In genomic region chr1:161463388-161464085, GRCm38 (mm10) we compare ENCODE assay signal across 8 mouse cellular contexts. TPM values are rescaled to one million over a fixed set of nuclear protein-coding genes. Genes with fewer than 3 reads are reported as not detected.
DNase-seq lines count a peak whose midpoint lies in the region; ATAC-seq and TF ChIP-seq lines count a peak whose summit lies in the region.

No protein-coding gene starts in this region.

- no peak for TF ChIP-seq POLR2A in heart, adult 2 months (IDR thresholded peaks at IDR 0.05; ENCODE audit: insufficient read depth, low read depth, low read length)

- H3K79me2 ChIP-seq in heart, adult 2 months (replicated peaks; ENCODE audit: control insufficient read depth, insufficient read depth, low read length), result no peaks in the 10 kb centered on the region

- no peak overlapping the region for H3K4me3 ChIP-seq in heart, adult 2 months
- H3K4me3 ChIP-seq in heart, embryonic 10.5 days, result no peak overlapping the region
- no peak overlapping the region for H3K4me3 ChIP-seq in hindbrain, embryonic 10.5 days

- no peak for TF ChIP-seq CTCF in heart, adult 2 months (IDR thresholded peaks at IDR 0.05)
- TF ChIP-seq CTCF in Patski (IDR thresholded peaks at IDR 0.05), result no peak

- in situ Hi-C loops in Patski (cut with MboI; ENCODE audit: low pct_unique_long_range_greater_than_20kb), result no loop called here

- no peaks in the 10 kb centered on the region for H3K27me3 ChIP-seq in heart, adult 2 months (ENCODE audit: control insufficient read depth, insufficient read depth, low read length)
- H3K27me3 ChIP-seq in heart, embryonic 10.5 days (ENCODE audit: insufficient read depth, poor library complexity, severe bottlenecking), result no peaks in the 10 kb centered on the region
- no peaks in the 10 kb centered on the region for H3K27me3 ChIP-seq in Patski
- H3K27me3 ChIP-seq in hindbrain, embryonic 10.5 days (ENCODE audit: insufficient read depth, poor library complexity, severe bottlenecking), result no peaks in the 10 kb centered on the region

- intact Hi-C loops in heart, adult 2 months (cut with DNase I), result loop anchor here (1.0 kb wide), 1 partner anchor 31 kb away; the partner anchor contains the start of gene Tnfsf18
- intact Hi-C loops in heart, postnatal 10 days (cut with DNase I), result no loop called here
- intact Hi-C loops in left cerebral cortex, postnatal 14 days (cut with DNase I), result no loop called here

- WGBS in heart, adult 2 months, result 41% methylated on average over 2 of the region's 2 CpGs
- 46% methylated on average over 2 of the region's 2 CpGs for WGBS in heart, embryonic 10.5 days
- WGBS in hindbrain, embryonic 10.5 days, result 66% methylated on average over 2 of the region's 2 CpGs

- H3K9ac ChIP-seq in heart, adult 2 months (ENCODE audit: low read depth, low read length), result no peak overlapping the region

- CTCF ChIA-PET in Patski (lab: Charles Lee), result no interaction called here

- peak; percentile 71 for TF ChIP-seq EP300 in heart, adult 2 months (IDR thresholded peaks at IDR 0.05; ENCODE audit: insufficient read depth, low read depth, low read length)

- DNase-seq in heart, adult 2 months, result peak; percentile 38 to 69
- DNase-seq in heart, embryonic 10.5 days (ENCODE audit: low spot score), result no peak
- DNase-seq in Patski (ENCODE audit: low read depth, low spot score), result peak; percentile 59
- DNase-seq in heart, postnatal 10 days, result peak; percentile 68 to 72
- peak; percentile 14 to 41 for DNase-seq in left cerebral cortex, postnatal 14 days (ENCODE audit: low spot score in 2 of 2)
- no peak for DNase-seq in hindbrain, embryonic 10.5 days (ENCODE audit: low spot score)
- DNase-seq in urinary bladder, postnatal 4 days (ENCODE audit: low spot score in 2 of 2), result no peak

- H3K4me1 ChIP-seq in heart, adult 2 months (ENCODE audit: control insufficient read depth, insufficient read depth, low read length), result peaks cover 5% of the 10 kb centered on the region
- 0 out of 2 replicates have a peak, but pooled peaks cover 5% of the 10 kb centered on the region for H3K4me1 ChIP-seq in heart, embryonic 10.5 days
- H3K4me1 ChIP-seq in hindbrain, embryonic 10.5 days (replicated peaks), result no peaks in the 10 kb centered on the region

- no peaks in the 10 kb centered on the region for H3K9me3 ChIP-seq in heart, embryonic 10.5 days
- no peaks in the 10 kb centered on the region for H3K9me3 ChIP-seq in hindbrain, embryonic 10.5 days

- 0 out of 2 replicates have a peak, but pooled peaks cover 2% of the 10 kb centered on the region for H3K36me3 ChIP-seq in heart, adult 2 months (ENCODE audit: control insufficient read depth, insufficient read depth, low read length)
- H3K36me3 ChIP-seq in heart, embryonic 10.5 days, result no peaks in the 10 kb centered on the region
- no peaks in the 10 kb centered on the region for H3K36me3 ChIP-seq in hindbrain, embryonic 10.5 days

- H3K27ac ChIP-seq in heart, adult 2 months, result peak overlapping the region; percentile 52
- no peak overlapping the region for H3K27ac ChIP-seq in heart, embryonic 10.5 days
- H3K27ac ChIP-seq in hindbrain, embryonic 10.5 days, result no peak overlapping the region

- peak; percentile 60 for ATAC-seq in Patski
- no peak for ATAC-seq in erythroblast, adult 5-6 weeks (replicated peaks; ENCODE audit: low FRiP score, poor library complexity, severe bottlenecking)

- POLR2A ChIA-PET in Patski (lab: Charles Lee), result no interaction called here

RNA-seq across cellular contexts. Expression of gene Tnfsf18, which starts 30.9 kb away (rescaled TPM):
- total RNA-seq in heart, adult 2 months (2021), result under 1 TPM; 0.10 to 0.18 TPM
- polyA plus RNA-seq in heart, adult 2 months (2012; rRNA removed), result not detected in 2 replicates
- 0.11 TPM in 1 of 2 replicates, not detected in the other for polyA plus RNA-seq in heart, embryonic 10.5 days (2016; fragmentation: Nextera tagmentation; extraction: Ambion mirVana)
- polyA plus RNA-seq in Patski (2021), result not detected
- total RNA-seq in heart, postnatal 10 days (2021), result not detected
- total RNA-seq in left cerebral cortex, postnatal 14 days (2021), result not detected
- total RNA-seq in erythroblast, adult 5-6 weeks (2015; ENCODE audit: low replicate concordance), result 1.2 TPM in 1 of 2 replicates, not detected in the other
- not detected in 2 replicates for total RNA-seq in erythroblast, adult 5-6 weeks (2017; ENCODE audit: low replicate concordance)
- polyA plus RNA-seq in hindbrain, embryonic 10.5 days (2016; fragmentation: Nextera tagmentation; extraction: Ambion mirVana), result not detected in 2 replicates

Comparison
In these comparisons a context has a peak if more than half of its experiments do, and no peak if none do; other contexts are left out.
1. DNase-seq: peak in heart, adult 2 months (2 of 2), Patski (single experiment), heart, postnatal 10 days (2 of 2) and left cerebral cortex, postnatal 14 days (2 of 2); none in heart, embryonic 10.5 days (single experiment), hindbrain, embryonic 10.5 days (single experiment) and urinary bladder, postnatal 4 days (0 of 2).